Mouse (Mus musculus) cortical plate, adult 2 months (tissue): ENCODE data around the gene Gm49369.
"Not testable (repeated sequence)": the region's sequence is repeated elsewhere in the genome, so short reads cannot be mapped to it uniquely, and the experiment has no call there.

ENCODE experiments used
- CTCF ChIP-seq: fragments of 200-500 bp; IDR thresholded peaks from 2 replicates; pipeline ENCODE4 v1.5.1; 2011; ENCODE audit warnings: mild to moderate bottlenecking, control low read depth, low read length; ENCODE audit not compliant: insufficient read depth; ENCODE audit errors: extremely low read depth
- POLR2A ChIP-seq: fragments of 200-500 bp; IDR thresholded peaks from 2 replicates; pipeline ENCODE4 v1.6.1; 2011; ENCODE audit warnings: mild to moderate bottlenecking, low read length, control low read depth; ENCODE audit not compliant: insufficient read depth; ENCODE audit errors: extremely low read depth

- TF ChIP-seq CTCF, POLR2A: not testable (repeated sequence)
Measured at GRCm38 (mm10) chr7:142405134-142405533, 22.7 kb upstream of the Gm49369 start.
